Mouse (Mus musculus): ENCODE data around the gene B4galt3.

- no peak for TF ChIP-seq GATA1 (IDR thresholded peaks at IDR 0.05; ENCODE audit: low read length)
- TF ChIP-seq TAL1 (IDR thresholded peaks at IDR 0.05; ENCODE audit: low read length), result no peak
Measured at GRCm38 (mm10) chr1:171277736-171278135, 7.6 kb downstream of the B4galt3 start.

Measured in erythroblast, embryonic 14.5 days (primary cell).